Mouse (Mus musculus): Measurements from ENCODE around the gene Gm21828. TPM values are rescaled to one million over a fixed set of nuclear protein-coding genes. Genes with fewer than 3 reads are reported as not detected.
"Not testable (repeated sequence)": the region's sequence is repeated elsewhere in the genome, so short reads cannot be mapped to it uniquely, and the experiment has no call there.

Gene Gm21828
- polyA plus RNA-seq (2012; rRNA removed) = not detected in 2 replicates

- not testable (repeated sequence) for H3K27me3 ChIP-seq (ENCODE audit: control insufficient read depth, insufficient read depth, low read length); H3K4me3 ChIP-seq (ENCODE audit: control insufficient read depth, low read depth, low read length); H3K36me3 ChIP-seq (ENCODE audit: control insufficient read depth, insufficient read depth, low read length); H3K4me1 ChIP-seq (ENCODE audit: control insufficient read depth, insufficient read depth, low read length); H3K27ac ChIP-seq (ENCODE audit: control insufficient read depth, insufficient read depth, low read depth, low read length)
These were observed at the start of gene Gm21828 for GRCm38 (mm10) chrY:13223828-13224227. TSS of gene Gm21828 (minus strand) at chrY:13223928.

- H3K36me3 ChIP-seq (ENCODE audit: control insufficient read depth, insufficient read depth, low read length); H3K27me3 ChIP-seq (ENCODE audit: control insufficient read depth, insufficient read depth, low read length); H3K27ac ChIP-seq (ENCODE audit: control insufficient read depth, insufficient read depth, low read depth, low read length); H3K4me3 ChIP-seq (ENCODE audit: control insufficient read depth, low read depth, low read length); H3K4me1 ChIP-seq (ENCODE audit: control insufficient read depth, insufficient read depth, low read length): not testable (repeated sequence)
These were observed 28.4 kb upstream of the Gm21828 start, which contains the start of the genes Gm21440 and Gm21454 for GRCm38 (mm10) chrY:13252091-13252490. TSS of gene Gm21440 (plus strand) at chrY:13252391. TSS of gene Gm21454 (plus strand) at chrY:13252442.

Other genes starting within 250 kb of the Gm21828 start
- gene Gm20807, start 181.0 kb downstream of the Gm21828 start, polyA plus RNA-seq (2012; rRNA removed) = 1.7 and 2.9 TPM in 2 replicates
- gene Gm21891, start 90.4 kb downstream of the Gm21828 start, polyA plus RNA-seq (2012; rRNA removed) = not detected in 2 replicates
- gene Gm21425, start 62.0 kb downstream of the Gm21828 start, polyA plus RNA-seq (2012; rRNA removed) = 2.2 and 2.8 TPM in 2 replicates
- 2.1 and 2.5 TPM in 2 replicates for gene Gm21440, start 28.5 kb upstream of the Gm21828 start, polyA plus RNA-seq (2012; rRNA removed)
- gene Gm21454, start 28.5 kb upstream of the Gm21828 start, polyA plus RNA-seq (2012; rRNA removed) = 2.5 and 3.1 TPM in 2 replicates
- gene Gm21725, start 125.1 kb upstream of the Gm21828 start, polyA plus RNA-seq (2012; rRNA removed) = not detected in 2 replicates
- not detected in 2 replicates for gene Gm21866, start 241.7 kb upstream of the Gm21828 start, polyA plus RNA-seq (2012; rRNA removed)

Measured in testis, adult 2 months (tissue).